In the genomic region with DNA sequence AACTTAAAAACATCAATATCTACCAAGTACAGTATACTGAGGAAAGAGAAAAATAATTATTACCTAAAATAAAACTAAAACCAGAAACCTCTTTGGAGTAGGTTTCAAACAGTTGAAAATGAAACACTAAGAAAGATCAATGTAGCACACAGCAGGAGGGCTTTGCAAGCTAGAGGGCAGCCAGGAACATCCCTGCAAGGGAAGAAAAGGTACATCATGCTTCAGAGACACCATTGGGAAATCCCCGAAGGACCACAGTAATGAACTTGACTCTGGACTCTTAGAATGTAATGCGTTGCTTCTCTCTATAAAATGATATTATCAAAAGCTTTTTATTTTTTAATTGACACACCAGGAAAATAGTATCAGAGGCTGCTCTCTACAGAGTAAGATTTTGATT, we compare ENCODE assay signal across 18 mouse cellular contexts.
"Had no signal": no experiment of that assay in that cellular context is flagged by ENCODE, and none has a peak within 500 bp of the region (broad histone marks: within the 10 kb centered on the region; RNA-seq: fewer than 3 reads in every experiment).

No protein-coding gene starts in this region.

- H3K4me1 ChIP-seq: liver, embryonic 13.5 days; liver, embryonic 15.5 days; lung, embryonic 15.5 days; megakaryocyte, embryonic 14.5 days; neural tube, embryonic 12.5 days; stomach, embryonic 15.5 days had no signal

- H3K4me2 ChIP-seq: liver, embryonic 13.5 days; liver, embryonic 15.5 days; lung, embryonic 15.5 days; neural tube, embryonic 12.5 days; stomach, embryonic 15.5 days had no signal

- H3K27ac ChIP-seq: liver, embryonic 13.5 days; liver, embryonic 15.5 days; lung, embryonic 15.5 days; macrophage; neural tube, embryonic 12.5 days; stomach, embryonic 15.5 days; stomach, postnatal 0 days had no signal

- H3K27me3 ChIP-seq: liver, embryonic 13.5 days; liver, embryonic 15.5 days; lung, embryonic 15.5 days; megakaryocyte, embryonic 14.5 days; neural tube, embryonic 12.5 days; stomach, embryonic 15.5 days had no signal

- H3K9me3 ChIP-seq: liver, embryonic 13.5 days; liver, embryonic 15.5 days; lung, embryonic 15.5 days; neural tube, embryonic 12.5 days; stomach, embryonic 15.5 days had no signal

- ATAC-seq: liver, postnatal 0 days; lung, postnatal 0 days; midbrain, embryonic 16.5 days had no signal

- DNase-seq: liver, embryonic 13.5 days; liver, postnatal 0 days; lung, adult 2 months; lung, postnatal 14 days; lung, postnatal 36 days; right cerebral cortex, postnatal 14 days; thymus, adult 2 months; thymus, postnatal 25 days; thymus, postnatal 4 days had no signal

- H3K4me3 ChIP-seq: liver, embryonic 13.5 days; liver, embryonic 15.5 days; lung, embryonic 15.5 days; megakaryocyte, embryonic 14.5 days; neural tube, embryonic 12.5 days; stomach, embryonic 15.5 days had no signal

- H3K36me3 ChIP-seq: liver, embryonic 13.5 days; liver, embryonic 15.5 days; lung, embryonic 15.5 days; neural tube, embryonic 12.5 days; stomach, embryonic 15.5 days had no signal

- H3K9ac ChIP-seq: liver, embryonic 13.5 days; liver, embryonic 15.5 days; liver, postnatal 0 days; lung, embryonic 15.5 days; neural tube, embryonic 12.5 days; stomach, embryonic 15.5 days had no signal
